Mouse (Mus musculus) bone marrow macrophage, adult 2 months (primary cell): ENCODE measurements around the gene Tmem217. TPM values are rescaled to one million over a fixed set of nuclear protein-coding genes. Genes with fewer than 3 reads are reported as not detected.

Experiments
- H3K27ac ChIP-seq: 2 replicates; pipeline ENCODE4 v1.5.1; 2012; ENCODE audit warnings: low read depth, low read length; ENCODE audit not compliant: insufficient read depth
- H3K4me1 ChIP-seq: 2 replicates; pipeline ENCODE4 v1.6.1; 2012; ENCODE audit warnings: low read length; ENCODE audit not compliant: control insufficient read depth, insufficient read depth
- H3K4me3 ChIP-seq: 2 replicates; pipeline ENCODE4 v1.5.1; 2012; ENCODE audit warnings: mild to moderate bottlenecking, low read length, moderate library complexity; ENCODE audit not compliant: insufficient read depth
- CTCF ChIP-seq: IDR thresholded peaks from 2 replicates; pipeline ENCODE4 v1.5.1; 2012; ENCODE audit warnings: low read depth, mild to moderate bottlenecking, low read length, moderate library complexity
- POLR2A ChIP-seq: IDR thresholded peaks from 2 replicates; pipeline ENCODE4 v1.6.1; 2012; ENCODE audit warnings: mild to moderate bottlenecking, low read depth, low read length, borderline replicate concordance
- polyA plus RNA-seq: library from polyadenylated mRNA; stranded (reverse); fragments of >200 nt; gene quantifications from 2 replicates; pipeline ENCODE4 v1.2.4, GENCODE M21; 2012; ENCODE audit not compliant: missing spikeins, insufficient read depth, insufficient read length

Gene Tmem217
- polyA plus RNA-seq, 1 experiment, result not detected

DNA sequence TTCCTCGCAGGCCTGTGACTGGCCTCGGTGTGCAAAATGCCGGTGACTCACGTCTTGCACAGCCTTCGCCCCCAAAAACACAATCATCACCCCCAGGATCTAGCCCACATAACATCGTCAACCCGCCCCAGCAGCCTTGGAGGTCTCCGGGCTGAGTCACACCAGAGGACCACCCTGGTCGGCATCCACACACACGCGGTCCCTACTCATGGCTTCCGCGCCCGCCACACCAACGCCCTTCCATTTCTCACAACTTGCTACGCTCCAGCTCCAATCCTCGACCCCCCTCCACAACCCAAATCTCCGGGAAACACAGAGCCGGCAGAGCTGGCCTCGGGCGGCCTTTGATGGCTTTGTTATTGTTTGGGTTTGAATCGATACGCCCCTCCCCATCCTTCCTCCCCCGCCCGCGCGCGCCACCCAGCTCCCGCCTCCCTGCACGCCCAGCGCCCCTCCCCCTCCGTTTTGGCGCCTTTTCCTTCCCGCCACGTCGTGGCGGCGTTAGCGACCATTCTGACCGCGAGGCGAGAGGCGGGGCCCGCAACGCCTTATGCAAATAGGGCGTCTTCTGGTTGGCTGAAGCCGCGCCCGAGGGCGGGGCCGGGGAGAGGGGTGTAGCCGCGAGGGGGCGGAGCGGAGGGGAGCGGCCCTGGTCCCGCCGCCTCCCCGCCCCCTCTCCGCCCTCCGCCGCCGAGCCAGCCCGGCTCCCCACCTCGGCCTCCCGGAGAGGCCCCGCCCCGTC is 62.0 kb downstream of the Tmem217 start:
- H3K4me1 ChIP-seq, result peaks cover 48% of the 10 kb centered on the region
- H3K27ac ChIP-seq, result peak overlapping the region; percentile 93
- TF ChIP-seq POLR2A (no peak), CTCF (no peak)
- peak overlapping the region; percentile 90 for H3K4me3 ChIP-seq

DNA sequence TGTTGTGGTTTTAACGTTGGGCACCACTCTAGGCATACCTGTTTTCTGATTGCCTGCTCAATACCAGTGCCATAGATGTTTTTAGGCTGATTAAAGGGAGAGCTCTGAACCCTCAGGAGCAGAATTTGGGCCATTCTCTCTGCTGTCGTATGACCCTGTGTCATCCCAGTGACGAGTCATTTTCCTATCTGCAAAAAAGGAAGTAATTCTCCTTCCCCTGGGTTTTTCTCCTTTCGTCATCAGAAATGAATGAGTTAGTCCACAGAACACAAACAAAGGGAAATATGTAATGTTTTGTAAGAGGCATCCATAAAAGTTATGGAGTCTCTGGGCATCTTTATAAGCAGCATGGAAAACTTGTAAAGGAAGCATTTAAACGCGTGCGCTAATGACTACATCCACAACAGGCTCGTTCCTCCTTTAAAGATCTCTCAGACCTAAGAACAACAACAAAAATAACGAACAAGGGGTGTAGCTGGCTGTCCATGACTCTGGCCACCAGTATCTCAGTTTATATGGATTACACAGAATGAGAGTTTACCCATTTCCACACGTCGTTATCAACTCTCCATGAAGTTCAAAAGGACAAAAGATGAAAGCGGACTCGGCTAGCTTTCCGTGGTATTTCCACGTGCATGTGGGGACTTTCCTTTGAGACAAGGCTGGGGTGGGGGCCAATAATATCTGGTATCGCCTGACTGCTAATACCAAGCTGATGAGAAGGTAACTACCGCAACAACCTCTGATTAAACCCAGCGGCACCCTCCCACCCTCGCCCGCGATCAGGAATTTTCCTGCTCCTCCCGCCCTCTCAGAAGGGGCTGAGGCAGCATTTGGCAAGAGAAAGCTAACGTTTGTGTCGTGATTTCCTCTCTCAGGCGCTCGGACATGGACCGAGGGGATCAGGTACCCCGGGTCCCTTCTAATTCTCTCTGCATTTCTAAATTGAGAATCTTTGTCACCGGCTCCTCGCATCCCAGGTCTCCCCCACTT is 62.9 kb downstream of the Tmem217 start:
- TF ChIP-seq POLR2A (no peak), CTCF (no peak)
- Histone ChIP-seq H3K27ac (peak overlapping the region; percentile 93), H3K4me1 (peaks cover 45% of the 10 kb centered on the region), H3K4me3 (peak overlapping the region; percentile 90)

DNA sequence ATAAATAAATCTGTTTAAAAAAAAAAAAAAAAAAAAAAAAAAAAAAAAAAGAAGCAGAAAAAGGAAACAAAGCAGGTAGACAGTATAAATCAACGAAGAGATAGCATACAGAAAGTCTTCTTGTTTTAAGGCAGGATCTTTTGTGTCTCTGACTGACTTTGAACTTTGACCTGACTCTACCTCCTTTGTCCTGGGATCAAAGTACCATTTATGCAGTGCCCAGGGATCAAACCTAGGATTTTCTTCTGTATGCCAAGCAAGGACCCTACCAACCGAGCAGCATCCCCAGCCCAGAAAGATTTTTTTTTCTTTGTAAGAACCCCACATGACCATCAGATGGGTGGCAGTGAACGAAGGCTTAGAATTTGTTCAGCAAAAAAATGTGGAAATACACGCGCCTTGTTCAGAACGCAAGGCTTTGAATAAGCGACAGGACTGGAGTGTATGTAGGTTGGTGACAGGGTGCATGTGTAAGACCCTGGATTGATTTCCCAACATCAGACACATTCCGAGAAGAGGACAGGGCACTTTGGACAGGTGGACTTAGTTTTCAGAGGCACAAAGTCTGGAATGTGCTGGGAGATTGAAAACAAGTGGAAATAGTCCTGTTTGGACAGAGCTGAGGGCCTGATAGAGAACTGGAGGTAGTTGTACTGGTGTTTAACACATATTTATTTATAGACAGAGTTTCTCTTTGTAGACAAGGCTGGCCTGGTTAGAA is 63.8 kb downstream of the Tmem217 start:
- no peak for TF ChIP-seq POLR2A
- no peak for TF ChIP-seq CTCF
- H3K4me1 ChIP-seq, result peaks cover 36% of the 10 kb centered on the region
- H3K27ac ChIP-seq, result peak overlapping the region; percentile 88
- H3K4me3 ChIP-seq, result no peak overlapping the region

DNA sequence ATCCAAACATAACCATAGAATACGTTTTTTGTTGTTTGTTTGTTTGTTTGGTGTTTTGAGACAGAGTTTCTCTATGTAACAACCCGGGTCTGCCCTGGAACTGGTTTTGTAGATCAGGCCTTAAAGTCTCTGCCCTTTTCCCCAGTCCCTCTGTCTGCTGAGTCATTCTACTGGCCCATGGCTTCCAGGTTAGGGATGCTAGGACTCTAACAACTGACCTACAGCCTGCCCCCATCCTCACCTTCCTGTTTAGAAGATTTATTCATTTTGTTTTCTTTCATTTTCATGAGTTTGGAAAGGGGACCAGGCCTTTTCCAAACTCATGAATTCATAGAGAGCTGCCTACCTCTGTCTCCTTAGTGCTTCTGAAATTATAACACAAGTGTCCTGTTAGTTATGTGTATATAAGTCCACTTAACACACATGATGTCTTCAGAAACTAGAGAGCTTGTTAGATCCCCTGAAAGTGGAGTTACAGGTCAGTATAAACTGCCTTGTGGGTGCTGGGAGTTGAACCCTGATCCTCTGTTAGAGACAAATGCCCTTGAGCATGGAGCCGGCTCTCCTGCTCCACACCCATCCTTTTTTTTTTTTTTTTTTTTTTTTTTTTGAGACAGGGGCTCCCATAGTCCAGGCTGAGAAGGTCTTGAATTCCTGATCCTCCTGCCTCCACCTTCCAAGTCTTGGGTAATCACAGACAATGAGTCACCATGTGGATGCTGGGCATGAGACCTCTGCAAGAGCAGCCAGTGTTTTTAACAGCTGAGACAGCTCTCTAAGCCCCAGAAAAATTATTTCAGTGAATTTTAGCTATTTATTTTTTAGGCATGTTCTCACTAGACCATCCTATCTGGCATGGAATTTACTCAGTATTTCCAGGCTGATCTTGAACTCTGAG is 66.6 kb downstream of the Tmem217 start:
- Histone ChIP-seq H3K4me3 (no peak overlapping the region), H3K27ac (peak overlapping the region; percentile 77), H3K4me1 (peaks cover 35% of the 10 kb centered on the region)
- TF ChIP-seq POLR2A, result no peak
- no peak for TF ChIP-seq CTCF

DNA sequence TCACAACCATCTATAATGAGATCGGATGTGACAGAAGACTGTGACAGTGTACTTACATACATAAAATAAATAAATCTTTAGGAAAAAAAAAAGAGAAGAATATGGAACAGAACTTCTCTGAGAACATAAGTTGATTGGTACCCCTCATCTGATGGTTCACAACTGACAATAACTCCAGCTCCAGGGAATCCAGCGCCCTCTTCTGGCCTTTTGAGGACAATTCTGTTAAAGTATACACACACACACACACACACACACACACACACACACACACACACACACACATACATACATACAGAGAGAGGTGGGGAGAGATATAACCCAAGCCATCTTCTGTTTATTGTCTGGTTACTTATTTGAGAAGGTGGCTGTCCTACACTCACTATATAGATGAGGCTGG is 67.8 kb downstream of the Tmem217 start:
- TF ChIP-seq CTCF (no peak), POLR2A (no peak)

DNA sequence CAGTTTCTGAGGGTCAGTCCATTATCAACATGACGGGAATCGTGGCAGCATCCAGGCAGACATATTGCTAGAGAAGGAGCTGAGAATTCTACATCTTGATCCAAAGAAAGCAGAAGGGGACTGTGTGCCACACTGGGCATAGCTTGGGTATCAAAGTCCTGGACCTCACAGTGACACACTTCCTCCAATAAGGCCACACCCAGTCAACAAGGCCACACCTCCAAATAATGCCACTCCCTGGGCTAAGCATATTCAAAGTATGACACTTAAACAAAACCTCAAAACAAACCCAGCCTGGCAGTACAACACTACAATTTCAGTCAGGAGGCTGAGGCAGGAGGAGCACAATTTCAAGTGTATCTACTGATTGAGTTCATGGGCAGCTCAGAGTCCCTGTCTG is 68.9 kb downstream of the Tmem217 start:
- TF ChIP-seq CTCF (no peak), POLR2A (no peak)
- Histone ChIP-seq H3K4me3 (no peak overlapping the region), H3K27ac (no peak overlapping the region), H3K4me1 (peaks cover 33% of the 10 kb centered on the region)

More for the DNA sequence above, 67.8 kb downstream of the Tmem217 start:
- Histone ChIP-seq H3K4me3 (no peak overlapping the region), H3K4me1 (peaks cover 35% of the 10 kb centered on the region), H3K27ac (no peak overlapping the region)

DNA sequence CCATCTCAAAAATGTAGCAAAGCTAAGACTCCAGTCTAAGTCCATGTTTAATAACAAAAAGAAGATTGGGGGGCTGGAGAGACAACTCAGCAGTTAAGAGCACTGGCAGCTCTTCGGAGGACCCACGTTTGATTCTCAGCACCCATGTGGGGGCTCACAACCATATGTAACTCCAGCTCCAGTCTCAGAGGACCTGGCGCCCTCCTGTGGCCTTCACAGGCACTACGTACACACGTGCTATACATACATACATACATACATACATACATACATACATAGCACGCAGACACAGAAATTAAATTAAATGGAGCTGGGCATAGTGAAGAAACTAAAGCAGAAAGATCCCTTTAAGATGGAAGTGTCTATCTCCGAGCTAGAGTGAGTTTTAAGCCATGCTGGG is 69.6 kb downstream of the Tmem217 start:
- Histone ChIP-seq H3K4me3 (no peak overlapping the region), H3K4me1 (peaks cover 35% of the 10 kb centered on the region), H3K27ac (no peak overlapping the region)
- TF ChIP-seq CTCF (no peak), POLR2A (no peak)

DNA sequence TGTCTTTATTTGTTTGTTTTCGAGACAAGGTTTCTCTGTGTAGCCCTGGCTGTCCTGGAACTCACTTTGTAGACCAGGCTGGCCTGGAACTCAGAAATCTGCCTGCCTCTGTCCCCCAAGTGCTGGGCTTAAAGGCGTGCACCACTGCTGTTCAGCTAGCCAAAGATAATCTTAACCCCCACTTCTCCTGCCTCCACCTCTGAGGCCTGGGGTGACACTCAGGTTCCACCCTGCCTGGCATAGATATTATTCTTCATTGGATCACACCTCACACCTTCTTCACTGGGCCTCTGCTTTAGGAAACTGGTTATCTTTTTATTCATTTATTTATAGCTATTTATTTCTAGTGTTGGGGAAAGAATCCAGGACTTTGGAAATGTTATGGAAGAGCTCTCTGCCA is 71.9 kb downstream of the Tmem217 start:
- no peak overlapping the region for H3K27ac ChIP-seq
- no peak overlapping the region for H3K4me3 ChIP-seq
- TF ChIP-seq POLR2A (no peak), CTCF (no peak)
- peaks cover 13% of the 10 kb centered on the region for H3K4me1 ChIP-seq
